Mouse (Mus musculus): ENCODE results near the gene Med16. TPM values are rescaled to one million over a fixed set of nuclear protein-coding genes. Genes with fewer than 3 reads are reported as not detected.

Med16 gene
- total and polyA plus RNA-seq, 3 experiments: 10.2 to 22.8 (median 12.1) TPM

- Histone ChIP-seq H3K4me2 (ENCODE audit: insufficient read depth, low read depth, poor library complexity, severe bottlenecking) (no peak overlapping the region), H3K4me3 (replicated peaks in 1 of 3; ENCODE audit: low read depth in 2 of 3, low read length in 2 of 3, poor library complexity in 1 of 3) (no peak overlapping the region), H3K27ac (ENCODE audit: insufficient read depth, low read depth) (no peak overlapping the region), H3K9ac (ENCODE audit: insufficient read depth, low read depth) (no peak overlapping the region), H3K79me2 (replicated peaks; ENCODE audit: control insufficient read depth, extremely low read depth, insufficient read depth, poor library complexity, severe bottlenecking) (no peaks in the 10 kb centered on the region; the same call in 1 of the 2 replicates), H3K27me3 (replicated peaks) (no peaks in the 10 kb centered on the region), H3K36me3 (replicated peaks in 1 of 2; ENCODE audit: control insufficient read depth in 1 of 2, insufficient read depth in 1 of 2, low read length in 1 of 2) (peaks cover 8 to 46% of the 10 kb centered on the region in 2 experiments), H3K4me1 (ENCODE audit: control insufficient read depth in 1 of 2, insufficient read depth in 2 of 2) (peaks cover 12 to 38% of the 10 kb centered on the region in 2 experiments), H3K9me3 (replicated peaks; ENCODE audit: low read length) (no peaks in the 10 kb centered on the region)
- TF ChIP-seq ZNF384 (IDR thresholded peaks at IDR 0.05; ENCODE audit: low read depth, low read length): no peak
- no peak for TF ChIP-seq TBP (conservative IDR thresholded peaks at IDR 0.05; ENCODE audit: low read depth, low read length)
- no peak for TF ChIP-seq BHLHE40 (IDR thresholded peaks at IDR 0.05; ENCODE audit: low read depth, low read length)
- no peak for TF ChIP-seq CHD2 (IDR thresholded peaks at IDR 0.05; ENCODE audit: low read length)
- TF ChIP-seq ELF1 (IDR thresholded peaks at IDR 0.05; ENCODE audit: low read depth, low read length): no peak
- TF ChIP-seq MEF2A (IDR thresholded peaks at IDR 0.05; ENCODE audit: borderline replicate concordance, low read depth, low read length): no peak
- TF ChIP-seq USF2 (conservative IDR thresholded peaks at IDR 0.05; ENCODE audit: low read depth, low read length): no peak
- TF ChIP-seq CTCF (conservative IDR thresholded peaks at IDR 0.05 in 1 of 2, IDR thresholded peaks at IDR 0.05 in 1 of 2; ENCODE audit: low read depth in 2 of 2, low read length in 2 of 2): no peak
- TF ChIP-seq NELFE (IDR thresholded peaks at IDR 0.05; ENCODE audit: low read depth, low read length): no peak
- TF ChIP-seq KAT2A (IDR thresholded peaks at IDR 0.05; ENCODE audit: insufficient replicate concordance, low read length): no peak
- no peak for TF ChIP-seq RCOR1 (conservative IDR thresholded peaks at IDR 0.05; ENCODE audit: low read depth, low read length)
- no peak for TF ChIP-seq JUN (IDR thresholded peaks at IDR 0.05; ENCODE audit: insufficient read depth, low read depth, low read length)
- no peak for TF ChIP-seq MAZ (IDR thresholded peaks at IDR 0.05; ENCODE audit: low read depth, low read length)
- TF ChIP-seq MYC (IDR thresholded peaks at IDR 0.05; ENCODE audit: low read depth, low read length): no peak
- no peak for TF ChIP-seq SMC3 (IDR thresholded peaks at IDR 0.05; ENCODE audit: low read depth, low read length)
- in situ Hi-C loops (cut with MboI; ENCODE audit: low pct_ligation_motif_present, low pct_unique_long_range_greater_than_20kb, low sequenced_read_pairs) (no loop called here), dilution Hi-C loops (cut with MboI; ENCODE audit: extremely low pct_ligation_motif_present, extremely low pct_unique_long_range_greater_than_20kb, low sequenced_read_pairs) (no loop called here)
- no peak for DNase-seq (ENCODE audit: extremely low read depth)
These were observed 5.6 kb upstream of the Med16 start for GRCm38 (mm10) chr10:79914131-79914947.

- Histone ChIP-seq H3K9me3 (replicated peaks; ENCODE audit: low read length) (no peaks in the 10 kb centered on the region), H3K9ac (ENCODE audit: insufficient read depth, low read depth) (no peak overlapping the region), H3K4me3 (replicated peaks in 1 of 3; ENCODE audit: low read depth in 2 of 3, low read length in 2 of 3, poor library complexity in 1 of 3) (no peak overlapping the region), H3K27ac (ENCODE audit: insufficient read depth, low read depth) (no peak overlapping the region), H3K27me3 (replicated peaks) (no peaks in the 10 kb centered on the region), H3K4me2 (ENCODE audit: insufficient read depth, low read depth, poor library complexity, severe bottlenecking) (no peak overlapping the region), H3K36me3 (replicated peaks in 1 of 2; ENCODE audit: control insufficient read depth in 1 of 2, insufficient read depth in 1 of 2, low read length in 1 of 2) (peaks cover 8 to 46% of the 10 kb centered on the region in 2 experiments), H3K4me1 (ENCODE audit: control insufficient read depth in 1 of 2, insufficient read depth in 2 of 2) (peaks cover 15 to 41% of the 10 kb centered on the region in 2 experiments), H3K79me2 (replicated peaks; ENCODE audit: control insufficient read depth, extremely low read depth, insufficient read depth, poor library complexity, severe bottlenecking) (no peaks in the 10 kb centered on the region; the same call in 1 of the 2 replicates)
- in situ Hi-C loops (cut with MboI; ENCODE audit: low pct_ligation_motif_present, low pct_unique_long_range_greater_than_20kb, low sequenced_read_pairs): no loop called here
- DNase-seq (ENCODE audit: extremely low read depth): no peak
- TF ChIP-seq ELF1 (IDR thresholded peaks at IDR 0.05; ENCODE audit: low read depth, low read length): no peak
- TF ChIP-seq GABPA (IDR thresholded peaks at IDR 0.05; ENCODE audit: insufficient replicate concordance, low read depth, low read length): no peak
- TF ChIP-seq JUN (IDR thresholded peaks at IDR 0.05; ENCODE audit: insufficient read depth, low read depth, low read length): no peak
- TF ChIP-seq NELFE (IDR thresholded peaks at IDR 0.05; ENCODE audit: low read depth, low read length): no peak
- TF ChIP-seq EP300 (IDR thresholded peaks at IDR 0.05; ENCODE audit: low read length): no peak
- TF ChIP-seq USF2 (conservative IDR thresholded peaks at IDR 0.05; ENCODE audit: low read depth, low read length): no peak
- no peak for TF ChIP-seq MAX (IDR thresholded peaks at IDR 0.05; ENCODE audit: low read length)
- TF ChIP-seq ZMIZ1 (IDR thresholded peaks at IDR 0.05; ENCODE audit: low read depth, low read length): no peak
- no peak for TF ChIP-seq RAD21 (IDR thresholded peaks at IDR 0.05; ENCODE audit: low read depth, low read length)
- no peak for TF ChIP-seq BHLHE40 (IDR thresholded peaks at IDR 0.05; ENCODE audit: low read depth, low read length)
- TF ChIP-seq SMC3 (IDR thresholded peaks at IDR 0.05; ENCODE audit: low read depth, low read length): no peak
- no peak for TF ChIP-seq MXI1 (IDR thresholded peaks at IDR 0.05; ENCODE audit: low read depth, low read length)
- no peak for TF ChIP-seq E2F4 (IDR thresholded peaks at IDR 0.05; ENCODE audit: insufficient replicate concordance, low read depth, low read length)
- no peak for TF ChIP-seq TBP (conservative IDR thresholded peaks at IDR 0.05; ENCODE audit: low read depth, low read length)
- no peak for TF ChIP-seq ZNF384 (IDR thresholded peaks at IDR 0.05; ENCODE audit: low read depth, low read length)
- dilution Hi-C loops (cut with MboI; ENCODE audit: extremely low pct_ligation_motif_present, extremely low pct_unique_long_range_greater_than_20kb, low sequenced_read_pairs): no loop called here
These were observed 3.7 kb upstream of the Med16 start for GRCm38 (mm10) chr10:79912412-79912811.
